Mouse (Mus musculus) heart, adult 2 months (tissue): ENCODE measurements at regions not wholly inside any gene's neighbourhood (a gene's known extent, or its start where the extent isn't known, plus 50 kb on each side); places are given as distances from the start of the nearest gene placed in this dataset.

Experiments
- CTCF ChIP-seq: fragments of 200-600 bp; IDR thresholded peaks from 2 replicates; pipeline ENCODE4 v1.8.1; 2022; ENCODE audit warnings: antibody characterized with exemption, mild to moderate bottlenecking, moderate library complexity
- EP300 ChIP-seq: fragments of 200-500 bp; IDR thresholded peaks from 2 replicates; pipeline ENCODE4 v1.6.1; 2011; ENCODE audit warnings: low read depth, low read length, control low read depth; ENCODE audit not compliant: insufficient read depth
- POLR2A ChIP-seq: fragments of 200-500 bp; IDR thresholded peaks from 2 replicates; pipeline ENCODE4 v1.6.1; 2011; ENCODE audit warnings: mild to moderate bottlenecking, low read depth, low read length, control low read depth; ENCODE audit not compliant: insufficient read depth

GRCm38 (mm10) chr10:111748482-111748881, 224.0 kb upstream of the Krr1 start:
- TF ChIP-seq CTCF (no peak), EP300 (no peak), POLR2A (no peak)
